Mouse (Mus musculus) hindbrain, embryonic 16.5 days (tissue): ENCODE data around the gene Nans. TPM values are rescaled to one million over a fixed set of nuclear protein-coding genes. Genes with fewer than 3 reads are reported as not detected.

ENCODE experiments used
- ATAC-seq: fragments of 200-750 bp; cut with Nextera tagmentation; 2 replicates; pipeline ENCODE4 v1.8.0; 2017; ENCODE audit warnings: moderate TSS enrichment, moderate library complexity
- H3K27ac ChIP-seq: fragments of 300-500 bp; sonication (generic); 2 replicates; pipeline ENCODE4 v1.5.1; 2014; ENCODE audit warnings: low read depth, mild to moderate bottlenecking, control low read depth, low read length, moderate library complexity
- H3K27me3 ChIP-seq: fragments of 300-500 bp; sonication (generic); replicated peaks from 2 replicates; pipeline ENCODE4 v1.6.1; 2014; ENCODE audit warnings: low read length; ENCODE audit not compliant: control insufficient read depth, insufficient read depth
- H3K36me3 ChIP-seq: fragments of 300-500 bp; sonication (generic); 2 replicates; pipeline ENCODE4 v1.6.1; 2014; ENCODE audit warnings: mild to moderate bottlenecking, low read length, moderate library complexity, mixed read lengths; ENCODE audit not compliant: control insufficient read depth, insufficient read depth
- H3K4me1 ChIP-seq: fragments of 300-500 bp; sonication (generic); 2 replicates; pipeline ENCODE4 v1.6.1; 2014; ENCODE audit warnings: low read depth, low read length; ENCODE audit not compliant: control insufficient read depth, insufficient read depth
- H3K4me2 ChIP-seq: fragments of 300-500 bp; sonication (generic); 2 replicates; pipeline ENCODE4 v1.6.1; 2014; ENCODE audit warnings: mild to moderate bottlenecking, low read length, control low read depth, moderate library complexity
- H3K4me3 ChIP-seq: fragments of 300-500 bp; sonication (generic); 2 replicates; pipeline ENCODE4 v1.5.1; 2014; ENCODE audit warnings: mild to moderate bottlenecking, low read length, control low read depth, moderate library complexity
- H3K9ac ChIP-seq: fragments of 300-500 bp; sonication (generic); 2 replicates; pipeline ENCODE4 v1.6.1; 2014; ENCODE audit warnings: low read depth, mild to moderate bottlenecking, control low read depth, low read length, moderate library complexity
- H3K9me3 ChIP-seq: fragments of 300-500 bp; sonication (generic); 2 replicates; pipeline ENCODE4 v1.6.1; 2014; ENCODE audit warnings: mild to moderate bottlenecking, low read length, moderate library complexity; ENCODE audit not compliant: control insufficient read depth
- WGBS: fragments of 180-500 bp; shearing (Covaris S2); extraction: QIAGEN DNeasy Blood & Tissue Kit; methylation state at CpG from one replicate; pipeline ENCODE4 v1.1.7; 2014; 5-methylcytosine and 5-hydroxymethylcytosine counted together
- polyA plus RNA-seq: library from polyadenylated mRNA; unstranded; fragments of >200 nt; fragmentation: Nextera tagmentation; extraction: Ambion mirVana; gene quantifications from 2 replicates; pipeline ENCODE4 v1.2.1, GENCODE M21; 2015

The Nans gene
- polyA plus RNA-seq, 1 experiment from 2014 or later = 77.1 TPM

DNA sequence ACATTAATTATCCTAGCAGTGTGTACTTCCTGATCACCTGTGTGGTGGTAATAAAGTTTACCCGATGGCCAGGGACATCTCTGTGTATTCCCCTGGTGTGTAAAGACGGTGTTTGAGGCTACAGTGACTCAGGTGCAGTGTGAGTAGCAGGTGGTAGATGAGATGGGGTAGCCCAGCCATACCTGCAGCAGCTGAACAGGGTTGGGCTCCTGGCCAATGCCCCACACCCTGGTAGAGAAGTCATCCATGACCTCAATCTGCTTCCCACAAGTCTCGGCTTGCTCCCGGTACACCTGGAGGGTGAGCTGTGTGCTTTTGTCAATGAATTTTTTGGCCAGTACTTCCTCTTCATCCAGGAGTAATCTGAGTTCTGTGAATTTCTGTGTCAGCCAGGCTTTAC lies 34.3 kb downstream of the Nans start:
- H3K27ac ChIP-seq = no peak overlapping the region
- no peak overlapping the region for H3K9ac ChIP-seq
- H3K4me2 ChIP-seq = no peak overlapping the region
- 85% methylated on average over 4 of the region's 4 CpGs for WGBS
- no peak for ATAC-seq
- H3K4me3 ChIP-seq = no peak overlapping the region
- H3K27me3 ChIP-seq = no peaks in the 10 kb centered on the region
- no peaks in the 10 kb centered on the region for H3K9me3 ChIP-seq
- H3K4me1 ChIP-seq = no peaks in the 10 kb centered on the region
- no peaks in the 10 kb centered on the region for H3K36me3 ChIP-seq

DNA sequence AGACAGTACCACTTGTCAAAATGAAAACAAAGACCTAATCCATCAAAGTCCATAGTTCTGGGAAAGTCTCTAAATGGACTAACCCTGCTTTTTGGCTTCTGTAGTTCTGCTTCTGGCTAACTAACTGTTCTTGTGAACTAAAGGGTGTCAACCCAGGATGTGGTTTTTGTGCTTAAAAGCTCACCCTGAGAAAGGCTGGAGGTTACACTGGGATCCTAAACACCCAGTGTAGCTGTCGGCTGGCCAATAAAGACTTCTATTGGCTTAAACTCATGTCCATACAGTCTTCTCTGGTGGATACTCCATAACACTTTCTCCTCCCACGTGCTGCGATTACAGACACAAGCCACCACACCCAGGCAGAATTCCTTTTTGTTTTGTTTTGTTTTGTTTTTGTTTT lies 37.2 kb downstream of the Nans start:
- no peaks in the 10 kb centered on the region for H3K27me3 ChIP-seq
- H3K9me3 ChIP-seq = no peaks in the 10 kb centered on the region
- H3K4me1 ChIP-seq = no peaks in the 10 kb centered on the region
- H3K27ac ChIP-seq = no peak overlapping the region
- H3K36me3 ChIP-seq = no peaks in the 10 kb centered on the region
- no peak overlapping the region for H3K9ac ChIP-seq
- 90% methylated on average over 3 of the region's 3 CpGs for WGBS
- no peak for ATAC-seq
- H3K4me2 ChIP-seq = no peak overlapping the region
- no peak overlapping the region for H3K4me3 ChIP-seq

DNA sequence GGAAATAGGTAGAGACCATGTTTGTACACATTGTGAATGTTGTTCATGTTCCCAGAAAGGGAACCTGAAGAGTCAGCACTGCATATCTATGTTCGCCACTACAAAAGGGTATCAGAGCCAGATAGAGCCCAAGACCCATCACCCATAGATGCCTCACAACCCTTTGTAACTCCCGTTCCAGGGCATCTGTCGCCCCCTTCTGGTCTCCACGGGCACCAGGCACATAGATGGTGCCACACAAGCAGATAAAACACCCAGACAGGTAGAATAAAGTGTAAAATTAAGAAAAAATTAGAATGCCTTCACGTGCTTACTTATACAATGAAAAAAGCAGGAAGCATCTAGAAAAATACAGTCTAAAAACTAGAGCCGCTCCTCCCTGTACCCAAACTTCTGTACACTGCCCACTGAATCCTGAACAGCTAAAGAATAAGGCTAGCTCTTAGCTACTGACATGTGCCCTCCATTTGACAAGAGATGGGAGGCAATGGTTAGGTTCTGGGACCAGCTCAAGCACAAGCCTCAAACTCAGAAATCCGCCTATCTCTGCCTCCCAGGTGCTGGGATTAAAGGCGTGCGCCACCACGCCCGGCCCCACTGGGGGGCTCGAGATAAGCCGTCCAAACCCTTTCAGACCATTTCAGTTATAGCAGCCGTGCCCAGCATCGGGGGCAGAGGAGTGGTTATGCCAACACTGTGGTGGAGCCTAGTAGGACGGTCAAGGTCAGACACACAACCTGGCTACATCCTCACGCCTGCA lies 37.9 kb downstream of the Nans start:
- Histone ChIP-seq H3K27me3 (no peaks in the 10 kb centered on the region), H3K27ac (no peak overlapping the region), H3K4me3 (no peak overlapping the region), H3K4me2 (peak overlapping the region; percentile 48), H3K9me3 (no peaks in the 10 kb centered on the region), H3K9ac (no peak overlapping the region; the same call in 1 of the 2 replicates), H3K36me3 (no peaks in the 10 kb centered on the region), H3K4me1 (no peaks in the 10 kb centered on the region)
- WGBS = 38% methylated on average over 17 of the region's 17 CpGs
- ATAC-seq = no peak

DNA sequence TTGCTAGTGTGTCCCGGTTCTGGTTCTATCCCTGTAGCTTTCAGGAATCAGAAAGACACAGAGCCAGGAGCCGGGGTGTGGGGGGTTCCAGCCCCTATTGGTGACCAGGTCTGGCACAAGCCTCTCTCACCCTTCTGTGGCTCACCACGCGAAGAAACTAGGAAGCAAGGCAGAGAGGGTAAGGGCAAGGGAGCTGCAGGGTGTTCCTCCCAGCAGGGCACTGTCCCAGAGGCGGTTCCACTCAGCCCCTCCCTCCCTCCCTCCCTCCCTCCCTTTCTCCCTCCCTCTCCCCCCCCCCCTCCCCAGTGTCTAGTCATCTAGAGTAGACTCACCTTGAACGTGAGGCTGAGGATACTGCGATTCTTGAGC lies 38.5 kb downstream of the Nans start:
- Histone ChIP-seq H3K9ac (no peak overlapping the region; the same call in 1 of the 2 replicates), H3K9me3 (no peaks in the 10 kb centered on the region), H3K4me1 (no peaks in the 10 kb centered on the region), H3K27ac (no peak overlapping the region), H3K27me3 (no peaks in the 10 kb centered on the region), H3K4me2 (peak overlapping the region; percentile 48), H3K4me3 (no peak overlapping the region), H3K36me3 (no peaks in the 10 kb centered on the region)
- no peak for ATAC-seq
- 0% methylated on average over 6 of the region's 7 CpGs for WGBS

DNA sequence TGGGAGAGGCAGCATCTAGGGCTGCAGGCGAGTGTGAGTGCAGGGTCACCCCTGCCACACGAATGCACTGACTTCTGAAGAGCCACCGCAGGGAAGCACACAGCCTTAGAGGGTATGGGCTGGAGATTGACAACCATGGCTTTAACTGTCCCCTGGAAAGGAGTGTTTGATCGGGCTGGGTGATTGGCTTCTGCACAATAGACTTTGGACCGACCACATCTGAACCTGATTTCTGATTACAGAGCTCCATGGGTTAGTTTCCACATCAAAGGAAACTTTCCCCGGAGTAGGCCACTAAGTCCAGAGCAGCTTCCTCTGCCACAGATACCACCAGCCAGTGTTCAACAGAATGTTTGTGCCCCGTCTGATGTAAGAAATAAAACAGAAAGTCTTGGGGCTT lies 40.7 kb downstream of the Nans start:
- no peak overlapping the region for H3K4me2 ChIP-seq

DNA sequence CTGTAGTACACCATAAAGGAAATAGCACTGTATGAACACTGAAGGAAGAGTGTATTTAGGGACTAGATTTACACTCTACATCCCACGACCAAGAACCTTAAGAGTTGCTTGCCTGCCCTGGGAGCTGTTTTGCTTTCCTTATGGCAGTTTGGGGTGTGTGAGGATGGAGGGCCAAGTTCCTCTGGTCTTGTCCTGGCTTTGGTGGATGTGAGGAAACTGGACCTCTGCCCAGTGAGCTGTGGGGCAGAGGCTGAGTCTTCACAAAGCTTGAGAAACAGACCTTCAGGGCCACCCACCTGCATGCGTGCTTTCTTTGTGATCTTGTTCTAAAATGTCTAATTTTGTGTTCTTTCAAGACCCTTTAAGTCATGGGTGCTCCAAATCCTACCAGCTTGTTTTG lies 43.5 kb downstream of the Nans start:
- Histone ChIP-seq H3K27ac (no peak overlapping the region), H3K4me1 (peaks cover 7% of the 10 kb centered on the region), H3K36me3 (no peaks in the 10 kb centered on the region), H3K27me3 (peaks cover 13% of the 10 kb centered on the region), H3K9ac (no peak overlapping the region), H3K4me2 (no peak overlapping the region), H3K4me3 (no peak overlapping the region), H3K9me3 (no peaks in the 10 kb centered on the region)
- ATAC-seq = no peak
- WGBS = 85% methylated on average over 2 of the region's 2 CpGs

More for the DNA sequence above, 40.7 kb downstream of the Nans start:
- no peak for ATAC-seq
- Histone ChIP-seq H3K4me1 (peaks cover 3% of the 10 kb centered on the region), H3K27ac (no peak overlapping the region), H3K4me3 (no peak overlapping the region), H3K9ac (no peak overlapping the region), H3K27me3 (peaks cover 2% of the 10 kb centered on the region; the same call in 1 of the 2 replicates), H3K9me3 (no peaks in the 10 kb centered on the region), H3K36me3 (no peaks in the 10 kb centered on the region)
- 43% methylated on average over 7 of the region's 7 CpGs for WGBS

DNA sequence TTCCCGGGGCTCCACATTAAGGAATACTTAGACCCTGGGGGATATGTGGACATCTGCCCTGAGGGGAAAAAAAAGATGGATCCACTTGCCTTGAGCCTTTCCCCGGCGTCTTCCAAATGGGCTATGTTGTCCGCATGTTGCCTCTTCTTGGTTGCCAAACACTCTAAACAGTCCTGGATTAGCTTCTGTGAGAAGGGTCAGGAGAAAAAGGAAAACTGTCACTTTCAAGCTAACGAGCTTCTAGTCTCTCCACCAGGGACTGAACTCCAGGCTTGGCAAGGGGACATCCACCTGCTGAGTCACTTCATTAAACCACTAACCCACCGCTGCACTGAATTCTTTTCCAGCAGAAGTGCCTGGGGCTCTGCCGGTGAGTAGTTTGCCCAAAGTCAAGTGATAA lies 43.9 kb downstream of the Nans start:
- Histone ChIP-seq H3K4me1 (peaks cover 7% of the 10 kb centered on the region), H3K27me3 (peaks cover 13% of the 10 kb centered on the region), H3K9me3 (no peaks in the 10 kb centered on the region), H3K4me2 (no peak overlapping the region), H3K9ac (no peak overlapping the region), H3K36me3 (no peaks in the 10 kb centered on the region), H3K4me3 (no peak overlapping the region), H3K27ac (no peak overlapping the region)
- WGBS = 74% methylated on average over 7 of the region's 7 CpGs
- no peak for ATAC-seq

DNA sequence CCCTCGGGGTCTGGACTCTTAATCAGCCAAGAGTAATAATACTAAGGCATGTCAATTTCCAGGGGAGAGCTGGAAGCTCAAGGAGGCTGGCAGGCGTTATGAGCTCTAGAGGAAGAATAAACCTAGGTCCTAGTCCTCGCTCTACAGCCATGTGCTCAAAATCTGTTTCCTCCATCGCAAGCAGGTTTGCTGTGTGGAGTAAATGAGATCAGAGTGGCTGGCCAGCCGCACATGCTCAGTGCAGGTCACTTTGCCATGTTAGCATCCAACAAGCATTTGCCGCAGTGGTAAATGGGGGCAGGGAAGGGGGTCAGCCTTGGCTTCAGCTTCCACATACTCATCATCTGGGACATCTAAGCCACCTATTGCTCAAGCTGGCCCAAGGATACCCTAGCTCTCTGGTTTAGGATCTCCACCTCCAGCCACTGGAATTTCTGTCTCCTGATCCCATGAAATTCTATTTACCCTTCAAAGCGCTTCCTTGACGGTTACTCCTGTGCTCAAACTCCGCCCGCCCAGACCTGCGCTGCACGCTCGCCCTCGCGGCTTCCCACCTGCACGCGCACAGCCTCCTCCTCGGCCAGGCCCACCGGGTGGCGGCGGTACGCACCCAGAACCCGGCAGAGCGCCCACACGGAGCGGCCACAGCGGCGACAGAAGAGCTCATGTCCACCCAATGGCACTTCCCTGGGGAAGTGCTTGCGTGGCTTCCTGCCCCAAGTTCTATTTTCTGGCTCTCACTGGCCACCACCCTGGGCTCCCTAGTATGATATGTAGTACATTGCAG lies 45.1 kb downstream of the Nans start:
- H3K9me3 ChIP-seq = no peaks in the 10 kb centered on the region
- WGBS = 10% methylated on average over 29 of the region's 29 CpGs
- peak overlapping the region; percentile 30 for H3K4me3 ChIP-seq
- peak overlapping the region; percentile 53 for H3K4me2 ChIP-seq
- peaks cover 7% of the 10 kb centered on the region for H3K4me1 ChIP-seq
- no peak overlapping the region for H3K9ac ChIP-seq
- H3K27me3 ChIP-seq = peaks cover 16% of the 10 kb centered on the region
- H3K27ac ChIP-seq = no peak overlapping the region
- peak; percentile 65 for ATAC-seq
- H3K36me3 ChIP-seq = no peaks in the 10 kb centered on the region

DNA sequence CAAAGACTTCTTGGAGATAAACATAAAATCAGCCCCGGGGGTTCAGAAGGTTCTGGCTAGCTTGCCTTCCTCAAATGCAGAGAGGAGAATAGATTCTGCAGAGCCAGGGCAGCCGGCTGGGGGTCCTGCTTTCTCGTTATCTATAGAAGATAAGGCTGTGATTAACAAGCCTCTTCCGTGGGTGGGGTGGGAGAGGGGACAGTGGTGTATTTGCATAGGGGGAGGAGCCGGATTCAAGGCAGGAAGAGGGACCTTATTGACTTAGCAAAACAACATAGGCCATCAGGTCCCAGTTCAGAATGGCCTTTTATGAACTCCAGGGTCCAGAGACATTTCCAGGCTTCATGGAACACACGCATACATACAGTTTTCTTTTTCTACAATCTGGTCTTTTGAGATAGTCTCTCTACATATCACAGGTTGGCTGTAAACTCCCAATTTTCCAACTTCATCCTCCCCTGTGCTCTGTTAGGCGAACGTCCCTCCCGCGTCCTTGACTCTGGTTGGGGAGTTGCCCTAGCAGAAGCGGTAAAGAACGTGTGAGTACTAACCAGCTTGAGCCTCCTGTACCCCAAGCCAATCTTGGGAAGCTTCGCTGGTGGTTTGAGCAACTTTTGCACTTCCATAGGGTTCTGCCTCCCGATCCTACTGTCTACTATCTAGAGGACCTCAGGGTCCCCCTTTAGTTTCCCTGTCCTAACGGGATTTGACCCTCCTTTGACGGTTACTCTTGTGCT lies 46.2 kb downstream of the Nans start:
- Histone ChIP-seq H3K4me1 (peaks cover 7% of the 10 kb centered on the region), H3K4me3 (peak overlapping the region; percentile 33), H3K9me3 (no peaks in the 10 kb centered on the region), H3K4me2 (peak overlapping the region; percentile 54), H3K27me3 (peaks cover 17% of the 10 kb centered on the region), H3K9ac (peak overlapping the region; percentile 8), H3K27ac (no peak overlapping the region), H3K36me3 (no peaks in the 10 kb centered on the region)
- WGBS = 7% methylated on average over 16 of the region's 16 CpGs
- no peak for ATAC-seq
